Mouse (Mus musculus): ENCODE results near the gene C2cd5. TPM values are rescaled to one million over a fixed set of nuclear protein-coding genes. Genes with fewer than 3 reads are reported as not detected.

C2cd5 gene
- total and polyA plus RNA-seq, 3 experiments: 19.1 to 22.3 (median 19.7) TPM

GRCm38 (mm10) chr6:143087332-143087731, 12.6 kb downstream of the C2cd5 start:
- Histone ChIP-seq H3K79me2 (replicated peaks; ENCODE audit: control insufficient read depth, extremely low read depth, insufficient read depth, poor library complexity, severe bottlenecking) (no peaks in the 10 kb centered on the region; the same call in 1 of the 2 replicates), H3K36me3 (replicated peaks in 1 of 2; ENCODE audit: control insufficient read depth in 1 of 2, insufficient read depth in 1 of 2, low read length in 1 of 2) (peaks cover 34 to 80% of the 10 kb centered on the region in 2 experiments), H3K9me3 (replicated peaks; ENCODE audit: low read length) (no peaks in the 10 kb centered on the region), H3K9ac (ENCODE audit: insufficient read depth, low read depth) (no peak overlapping the region), H3K4me3 (replicated peaks in 1 of 3; ENCODE audit: low read depth in 2 of 3, low read length in 2 of 3, poor library complexity in 1 of 3) (no peak overlapping the region), H3K4me1 (ENCODE audit: control insufficient read depth in 1 of 2, insufficient read depth in 2 of 2) (peaks cover 0 to 19% of the 10 kb centered on the region in 2 experiments; a peak in 3 of 4 replicates), H3K27ac (ENCODE audit: insufficient read depth, low read depth) (no peak overlapping the region), H3K27me3 (replicated peaks) (no peaks in the 10 kb centered on the region), H3K4me2 (ENCODE audit: insufficient read depth, low read depth, poor library complexity, severe bottlenecking) (no peak overlapping the region)
- in situ Hi-C loops (cut with MboI; ENCODE audit: low pct_ligation_motif_present, low pct_unique_long_range_greater_than_20kb, low sequenced_read_pairs) (no loop called here), dilution Hi-C loops (cut with MboI; ENCODE audit: extremely low pct_ligation_motif_present, extremely low pct_unique_long_range_greater_than_20kb, low sequenced_read_pairs) (loop anchor here (25.0 kb wide), 1 partner anchor 100 kb away; no protein-coding TSS in a partner anchor)
- DNase-seq (ENCODE audit: extremely low read depth): no peak
- TF ChIP-seq JUND (conservative IDR thresholded peaks at IDR 0.05; ENCODE audit: low read depth, low read length): no peak
- no peak for TF ChIP-seq MAZ (IDR thresholded peaks at IDR 0.05; ENCODE audit: low read depth, low read length)
- TF ChIP-seq UBTF (IDR thresholded peaks at IDR 0.05; ENCODE audit: low read depth, low read length): no peak
- TF ChIP-seq NRF1 (IDR thresholded peaks at IDR 0.05; ENCODE audit: low read depth, low read length): no peak
- TF ChIP-seq ZMIZ1 (IDR thresholded peaks at IDR 0.05; ENCODE audit: low read depth, low read length): no peak
- TF ChIP-seq HCFC1 (IDR thresholded peaks at IDR 0.05; ENCODE audit: low read depth, low read length): no peak
- TF ChIP-seq CHD1 (IDR thresholded peaks at IDR 0.05; ENCODE audit: low read depth, low read length): no peak
- no peak for TF ChIP-seq NELFE (IDR thresholded peaks at IDR 0.05; ENCODE audit: low read depth, low read length)
- no peak for TF ChIP-seq EP300 (IDR thresholded peaks at IDR 0.05; ENCODE audit: low read length)
- TF ChIP-seq ETS1 (conservative IDR thresholded peaks at IDR 0.05; ENCODE audit: low read depth, low read length): no peak
- TF ChIP-seq RAD21 (IDR thresholded peaks at IDR 0.05; ENCODE audit: low read depth, low read length): no peak
- TF ChIP-seq MAX (IDR thresholded peaks at IDR 0.05; ENCODE audit: low read length): no peak
- TF ChIP-seq TCF12 (IDR thresholded peaks at IDR 0.05; ENCODE audit: low read depth, low read length): no peak
- no peak for TF ChIP-seq PAX5 (IDR thresholded peaks at IDR 0.05; ENCODE audit: low read length)
- TF ChIP-seq ELF1 (IDR thresholded peaks at IDR 0.05; ENCODE audit: low read depth, low read length): no peak
- TF ChIP-seq USF1 (IDR thresholded peaks at IDR 0.05; ENCODE audit: low read depth, low read length): no peak
- TF ChIP-seq GABPA (IDR thresholded peaks at IDR 0.05; ENCODE audit: insufficient replicate concordance, low read depth, low read length): no peak
- no peak for TF ChIP-seq JUN (IDR thresholded peaks at IDR 0.05; ENCODE audit: insufficient read depth, low read depth, low read length)

- Histone ChIP-seq H3K4me3 (replicated peaks in 1 of 3; ENCODE audit: low read depth in 2 of 3, low read length in 2 of 3, poor library complexity in 1 of 3) (no peak overlapping the region), H3K79me2 (replicated peaks; ENCODE audit: control insufficient read depth, extremely low read depth, insufficient read depth, poor library complexity, severe bottlenecking) (no peaks in the 10 kb centered on the region; the same call in 1 of the 2 replicates), H3K9me3 (replicated peaks; ENCODE audit: low read length) (no peaks in the 10 kb centered on the region), H3K36me3 (replicated peaks in 1 of 2; ENCODE audit: control insufficient read depth in 1 of 2, insufficient read depth in 1 of 2, low read length in 1 of 2) (peaks cover 36 to 86% of the 10 kb centered on the region in 2 experiments), H3K4me2 (ENCODE audit: insufficient read depth, low read depth, poor library complexity, severe bottlenecking) (no peak overlapping the region), H3K4me1 (ENCODE audit: control insufficient read depth in 1 of 2, insufficient read depth in 2 of 2) (peaks cover 0 to 19% of the 10 kb centered on the region in 2 experiments; a peak in 3 of 4 replicates), H3K27ac (ENCODE audit: insufficient read depth, low read depth) (no peak overlapping the region), H3K9ac (ENCODE audit: insufficient read depth, low read depth) (no peak overlapping the region), H3K27me3 (replicated peaks) (no peaks in the 10 kb centered on the region)
- dilution Hi-C loops (cut with MboI; ENCODE audit: extremely low pct_ligation_motif_present, extremely low pct_unique_long_range_greater_than_20kb, low sequenced_read_pairs) (loop anchor here (25.0 kb wide), 1 partner anchor 101 kb away; no protein-coding TSS in a partner anchor), in situ Hi-C loops (cut with MboI; ENCODE audit: low pct_ligation_motif_present, low pct_unique_long_range_greater_than_20kb, low sequenced_read_pairs) (no loop called here)
- DNase-seq (ENCODE audit: extremely low read depth): no peak
- TF ChIP-seq NRF1 (IDR thresholded peaks at IDR 0.05; ENCODE audit: low read depth, low read length): no peak
- no peak for TF ChIP-seq CHD2 (IDR thresholded peaks at IDR 0.05; ENCODE audit: low read length)
- no peak for TF ChIP-seq MAZ (IDR thresholded peaks at IDR 0.05; ENCODE audit: low read depth, low read length)
- no peak for TF ChIP-seq NELFE (IDR thresholded peaks at IDR 0.05; ENCODE audit: low read depth, low read length)
- TF ChIP-seq EP300 (IDR thresholded peaks at IDR 0.05; ENCODE audit: low read length): no peak
- TF ChIP-seq PAX5 (IDR thresholded peaks at IDR 0.05; ENCODE audit: low read length): no peak
- no peak for TF ChIP-seq TBP (conservative IDR thresholded peaks at IDR 0.05; ENCODE audit: low read depth, low read length)
- TF ChIP-seq ZKSCAN1 (IDR thresholded peaks at IDR 0.05; ENCODE audit: borderline replicate concordance, low read depth, low read length): no peak
- no peak for TF ChIP-seq RAD21 (IDR thresholded peaks at IDR 0.05; ENCODE audit: low read depth, low read length)
Observed at GRCm38 (mm10) chr6:143085898-143086297, 14.0 kb downstream of the C2cd5 start.

All from CH12.LX (cell line).